In genomic region chr2:35282214-35282613, GRCm38 (mm10) we compare ENCODE assay signal across 10 mouse cellular contexts. TPM values are rescaled to one million over a fixed set of nuclear protein-coding genes. Genes with fewer than 3 reads are reported as not detected.
DNase-seq lines count a peak whose midpoint lies in the region; ATAC-seq and TF ChIP-seq lines count a peak whose summit lies in the region.
"Had no signal": no experiment of that assay in that cellular context is flagged by ENCODE, and none has a peak within 500 bp of the region (broad histone marks: within the 10 kb centered on the region; RNA-seq: fewer than 3 reads in every experiment).

No protein-coding gene starts in this region.

- TF ChIP-seq CTCF in testis, adult 2 months (IDR thresholded peaks at IDR 0.05; ENCODE audit: control insufficient read depth, insufficient read depth, insufficient replicate concordance, low read depth, low read length): no peak

- H3K4me1 ChIP-seq in testis, adult 2 months (ENCODE audit: control insufficient read depth, insufficient read depth, low read length): peaks cover 2% of the 10 kb centered on the region
- no peaks in the 10 kb centered on the region; the same call in 1 of the 2 replicates for H3K4me1 ChIP-seq in hindbrain, embryonic 16.5 days (ENCODE audit: control insufficient read depth, insufficient read depth, low read depth, low read length)
- H3K4me1 ChIP-seq in neural tube, embryonic 14.5 days (ENCODE audit: control insufficient read depth, insufficient read depth, low read length): 0 out of 2 replicates have a peak, but pooled peaks cover 3% of the 10 kb centered on the region

- H3K4me2 ChIP-seq in hindbrain, embryonic 16.5 days (ENCODE audit: low read length): peak overlapping the region; percentile 52
- H3K4me2 ChIP-seq in neural tube, embryonic 14.5 days (ENCODE audit: low read depth, low read length): peak overlapping the region; percentile 38; the same call in 1 of the 2 replicates

- H3K27me3 ChIP-seq in testis, adult 2 months (ENCODE audit: control insufficient read depth, insufficient read depth, low read length): no peaks in the 10 kb centered on the region
- H3K27me3 ChIP-seq in hindbrain, embryonic 16.5 days (replicated peaks; ENCODE audit: control insufficient read depth, insufficient read depth, low read length): peaks cover 9% of the 10 kb centered on the region
- peaks cover 23% of the 10 kb centered on the region for H3K27me3 ChIP-seq in neural tube, embryonic 14.5 days (ENCODE audit: control insufficient read depth, insufficient read depth, low read length)
- H3K27me3 ChIP-seq: Patski had no signal

- WGBS in hindbrain, embryonic 16.5 days: 2% methylated on average over 28 of the region's 32 CpGs
- WGBS in neural tube, embryonic 14.5 days: 4% methylated on average over 32 of the region's 32 CpGs

- H3K9me3 ChIP-seq in hindbrain, embryonic 16.5 days (ENCODE audit: control insufficient read depth, low read length): no peaks in the 10 kb centered on the region
- no peaks in the 10 kb centered on the region for H3K9me3 ChIP-seq in neural tube, embryonic 14.5 days (ENCODE audit: control insufficient read depth, low read length)

- no peaks in the 10 kb centered on the region for H3K36me3 ChIP-seq in testis, adult 2 months (ENCODE audit: control insufficient read depth, insufficient read depth, low read length)
- no peaks in the 10 kb centered on the region for H3K36me3 ChIP-seq in hindbrain, embryonic 16.5 days (ENCODE audit: control insufficient read depth, insufficient read depth, low read length)
- no peaks in the 10 kb centered on the region for H3K36me3 ChIP-seq in neural tube, embryonic 14.5 days (ENCODE audit: control insufficient read depth, insufficient read depth, low read length)

- no peak overlapping the region for H3K9ac ChIP-seq in hindbrain, embryonic 16.5 days (ENCODE audit: low read depth, low read length)
- no peak overlapping the region for H3K9ac ChIP-seq in neural tube, embryonic 14.5 days (replicated peaks; ENCODE audit: low read depth, low read length)

- no peak overlapping the region for H3K27ac ChIP-seq in testis, adult 2 months (ENCODE audit: control insufficient read depth, insufficient read depth, low read depth, low read length)
- no peak overlapping the region for H3K27ac ChIP-seq in hindbrain, embryonic 16.5 days (ENCODE audit: low read depth, low read length)
- no peak overlapping the region for H3K27ac ChIP-seq in neural tube, embryonic 14.5 days (ENCODE audit: low read depth, low read length)
- H3K27ac ChIP-seq: macrophage had no signal

- intact Hi-C loops in gastrocnemius, postnatal 36 days (cut with DNase I): no loop called here

- no peak for DNase-seq in testis, postnatal 14 days (ENCODE audit: low spot score)
- DNase-seq in gastrocnemius, postnatal 36 days: peak; percentile 74 to 84
- DNase-seq in lung, adult 18-20 months: peak; percentile 72 to 77
- no peak for DNase-seq in layer of hippocampus, adult 8-10 months (ENCODE audit: low spot score in 2 of 2)
- no peak for DNase-seq in cerebellum, adult 18-20 months

- peak; percentile 22; the same call in 1 of the 2 replicates for TF ChIP-seq POLR2A in testis, adult 2 months (IDR thresholded peaks at IDR 0.05; ENCODE audit: control insufficient read depth, low read depth, low read length)

- no peak overlapping the region; the same call in 1 of the 2 replicates for H3K4me3 ChIP-seq in testis, adult 2 months (ENCODE audit: control insufficient read depth, low read depth, low read length)
- H3K4me3 ChIP-seq in hindbrain, embryonic 16.5 days (ENCODE audit: low read length): peak overlapping the region; percentile 29
- peak overlapping the region; percentile 18; the same call in 1 of the 2 replicates for H3K4me3 ChIP-seq in neural tube, embryonic 14.5 days (ENCODE audit: low read depth, low read length)

- ATAC-seq in hindbrain, embryonic 16.5 days: peak; percentile 40; the same call in 1 of the 2 replicates
- ATAC-seq in neural tube, embryonic 14.5 days (ENCODE audit: low read depth): no peak; the same call in 1 of the 2 replicates
- ATAC-seq: Patski had no signal

RNA-seq across cellular contexts. Expression of gene Gsn, which starts 26.0 kb away (rescaled TPM):
- polyA plus RNA-seq in testis, adult 2 months (2012; rRNA removed): 49.9 and 88.6 TPM in 2 replicates
- 100 to 1,000 TPM; 396 to 415 TPM for total RNA-seq in gastrocnemius, postnatal 36 days (2021)
- 31.6 and 36.7 TPM in 2 replicates for polyA plus RNA-seq in hindbrain, embryonic 16.5 days (2015; fragmentation: Nextera tagmentation; extraction: Ambion mirVana)
- polyA plus RNA-seq in neural tube, embryonic 14.5 days (2014; fragmentation: Nextera tagmentation; extraction: Ambion mirVana): 19.3 and 38.1 TPM in 2 replicates
- total RNA-seq in layer of hippocampus, adult 8-10 months (2022): 10 to 100 TPM; 41.3 to 77.4 (median 60.0) TPM

RNA-seq across cellular contexts. Expression of gene Stom, which starts 54.6 kb away (rescaled TPM):
- 20.1 and 23.0 TPM in 2 replicates for polyA plus RNA-seq in testis, adult 2 months (2012; rRNA removed)
- 10 to 100 TPM; 18.4 to 20.7 TPM for total RNA-seq in gastrocnemius, postnatal 36 days (2021)
- polyA plus RNA-seq in hindbrain, embryonic 16.5 days (2015; fragmentation: Nextera tagmentation; extraction: Ambion mirVana): 28.7 and 29.8 TPM in 2 replicates
- polyA plus RNA-seq in neural tube, embryonic 14.5 days (2014; fragmentation: Nextera tagmentation; extraction: Ambion mirVana): 14.2 and 20.8 TPM in 2 replicates
- 10 to 100 TPM in 2 of 4 experiments, 1 to 10 TPM in 2; 9.5 to 13.6 (median 11.3) TPM for total RNA-seq in layer of hippocampus, adult 8-10 months (2022)

Comparison
In these comparisons a context has a peak if more than half of its experiments do, and no peak if none do; other contexts are left out.
1. DNase-seq: peak in gastrocnemius, postnatal 36 days (2 of 2) and lung, adult 18-20 months (2 of 2); none in testis, postnatal 14 days (single experiment), layer of hippocampus, adult 8-10 months (0 of 2) and cerebellum, adult 18-20 months (0 of 2).